Mouse (Mus musculus) C2C12 (cell line): ENCODE measurements around the gene Serp2. TPM values are rescaled to one million over a fixed set of nuclear protein-coding genes. Genes with fewer than 3 reads are reported as not detected.

ENCODE experiments used
- H3K27me3 ChIP-seq: one replicate; pipeline ENCODE4 v1.6.1; 2011; ENCODE audit not compliant: control insufficient read depth, insufficient read depth, insufficient read length
- H3K36me3 ChIP-seq: one replicate; pipeline ENCODE4 v1.6.1; 2011; ENCODE audit not compliant: control insufficient read depth, insufficient read depth
- H3K4me3 ChIP-seq: one replicate; pipeline ENCODE4 v1.5.1; 2011; ENCODE audit warnings: mild to moderate bottlenecking, control low read depth; ENCODE audit not compliant: poor library complexity, insufficient read depth, severe bottlenecking
- H3K79me2 ChIP-seq: one replicate; pipeline ENCODE4 v1.6.1; 2011; ENCODE audit not compliant: control insufficient read depth, insufficient read depth
- H3K79me3 ChIP-seq: one replicate; pipeline ENCODE4 v1.6.1; 2011; ENCODE audit warnings: low read depth, control low read depth
- H3ac ChIP-seq: one replicate; pipeline ENCODE3; 2011; ENCODE audit warnings: low read depth; ENCODE audit not compliant: control insufficient read depth, insufficient read length
- CEBPB ChIP-seq: IDR thresholded peaks from one replicate; pipeline ENCODE4 v1.6.1; 2011; ENCODE audit warnings: low read depth, mild to moderate bottlenecking, control low read depth, moderate library complexity
- CTCF ChIP-seq: IDR thresholded peaks from one replicate; pipeline ENCODE4 v1.5.1; 2011; ENCODE audit not compliant: control insufficient read depth, insufficient read depth, insufficient read length
- FOSL1 ChIP-seq: IDR thresholded peaks from one replicate; pipeline ENCODE4 v1.8.0; 2011; ENCODE audit warnings: mild to moderate bottlenecking, low read length; ENCODE audit not compliant: poor library complexity, insufficient read depth, severe bottlenecking
- MAX ChIP-seq: IDR thresholded peaks from one replicate; pipeline ENCODE4 v1.6.1; 2011; ENCODE audit warnings: mild to moderate bottlenecking, control low read depth
- MYOD1 ChIP-seq: IDR thresholded peaks from one replicate; pipeline ENCODE4 v1.6.1; 2011; ENCODE audit warnings: low read depth; ENCODE audit not compliant: control insufficient read depth, insufficient read length
- MYOG ChIP-seq: IDR thresholded peaks from one replicate; pipeline ENCODE4 v1.6.1; 2011; ENCODE audit not compliant: control insufficient read depth, insufficient read length; ENCODE audit errors: extremely low read depth
- USF1 ChIP-seq: IDR thresholded peaks from one replicate; pipeline ENCODE4 v1.6.1; 2011; ENCODE audit warnings: low read depth, mild to moderate bottlenecking, control low read depth, moderate library complexity
- polyA plus RNA-seq: library from polyadenylated mRNA; unstranded; fragments of >200 nt; fragmentation: generic; extraction: Trizol; gene quantifications from one replicate; pipeline ENCODE4 v1.2.1, GENCODE M21; 2012; ENCODE audit warnings: missing spikeins

Serp2 gene
- polyA plus RNA-seq, 1 experiment = 32.8 TPM

DNA sequence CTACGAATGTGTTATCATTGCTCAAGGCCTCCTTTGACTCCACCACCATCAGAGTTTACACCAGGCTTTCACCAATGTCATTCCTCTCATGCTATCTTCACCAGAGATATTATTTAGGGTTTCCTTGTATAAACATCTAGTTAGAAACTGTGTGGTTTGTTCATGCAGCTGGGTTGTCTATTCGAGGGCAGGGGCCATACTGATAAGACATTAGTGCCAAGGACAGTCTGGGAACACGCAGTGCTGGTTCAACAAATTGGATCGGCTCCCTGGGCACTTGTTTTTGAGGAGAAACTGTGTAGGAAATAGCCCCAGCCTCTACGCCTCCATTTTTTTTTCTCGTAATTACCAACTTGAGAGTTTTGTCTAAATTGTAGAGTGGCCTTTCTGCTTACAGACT, 35.4 kb upstream of the Serp2 start:
- H3ac ChIP-seq = no peak overlapping the region
- H3K36me3 ChIP-seq = no peaks in the 10 kb centered on the region
- TF ChIP-seq CTCF (no peak), FOSL1 (no peak), CEBPB (no peak), MAX (no peak), USF1 (no peak), MYOG (no peak), MYOD1 (no peak)
- H3K4me3 ChIP-seq = no peak overlapping the region
- no peaks in the 10 kb centered on the region for H3K79me3 ChIP-seq
- H3K79me2 ChIP-seq = no peaks in the 10 kb centered on the region
- no peaks in the 10 kb centered on the region for H3K27me3 ChIP-seq

DNA sequence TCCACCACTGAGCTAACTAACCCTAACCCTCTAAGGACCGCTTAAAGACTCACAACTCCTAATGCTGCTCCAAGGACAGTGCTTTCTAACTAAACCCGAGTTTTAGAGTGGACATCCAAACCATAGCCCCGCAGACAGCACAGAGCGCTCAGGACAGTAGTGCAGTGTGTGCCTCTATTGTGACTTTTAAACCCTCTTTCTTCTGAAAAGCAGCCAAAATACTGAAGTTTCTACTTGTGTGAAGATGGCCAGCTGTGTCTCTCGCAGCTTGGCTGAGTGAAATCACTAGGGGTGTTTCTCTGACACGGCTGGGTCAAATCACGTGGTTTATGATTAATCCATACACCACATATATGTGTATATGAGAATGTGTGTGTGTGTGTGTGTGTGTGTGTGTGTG, 33.4 kb upstream of the Serp2 start:
- H3K4me3 ChIP-seq = no peak overlapping the region
- no peaks in the 10 kb centered on the region for H3K36me3 ChIP-seq
- no peaks in the 10 kb centered on the region for H3K79me2 ChIP-seq
- H3K27me3 ChIP-seq = no peaks in the 10 kb centered on the region
- H3K79me3 ChIP-seq = no peaks in the 10 kb centered on the region
- H3ac ChIP-seq = no peak overlapping the region
- no peak for TF ChIP-seq CEBPB
- TF ChIP-seq MAX = no peak
- no peak for TF ChIP-seq CTCF
- TF ChIP-seq USF1 = no peak
- no peak for TF ChIP-seq FOSL1
- TF ChIP-seq MYOG = no peak
- TF ChIP-seq MYOD1 = no peak

DNA sequence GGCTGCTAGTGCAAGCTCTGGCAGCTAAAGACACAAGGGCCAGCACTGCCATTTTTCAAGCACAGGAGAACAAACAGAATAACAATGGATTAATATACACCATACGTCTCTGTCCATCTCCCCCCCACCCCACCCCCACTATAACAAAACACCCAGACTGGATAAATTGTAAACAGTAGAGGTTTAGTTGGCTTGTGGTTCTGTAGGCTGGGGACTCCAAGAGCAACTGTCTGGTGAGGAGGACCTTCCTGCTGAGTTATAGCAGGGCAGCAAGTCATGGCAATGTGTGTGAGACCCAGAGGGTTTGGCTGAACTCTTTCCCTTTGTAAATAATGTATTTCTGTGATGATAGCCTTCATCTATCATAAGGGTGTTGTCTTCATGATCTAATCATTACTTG, 33.0 kb upstream of the Serp2 start:
- H3ac ChIP-seq = no peak overlapping the region
- H3K27me3 ChIP-seq = no peaks in the 10 kb centered on the region
- H3K79me3 ChIP-seq = no peaks in the 10 kb centered on the region
- H3K4me3 ChIP-seq = no peak overlapping the region
- H3K36me3 ChIP-seq = no peaks in the 10 kb centered on the region
- H3K79me2 ChIP-seq = no peaks in the 10 kb centered on the region
- TF ChIP-seq MYOG (no peak), MYOD1 (no peak), MAX (no peak), CEBPB (no peak), FOSL1 (no peak), USF1 (no peak), CTCF (no peak)

DNA sequence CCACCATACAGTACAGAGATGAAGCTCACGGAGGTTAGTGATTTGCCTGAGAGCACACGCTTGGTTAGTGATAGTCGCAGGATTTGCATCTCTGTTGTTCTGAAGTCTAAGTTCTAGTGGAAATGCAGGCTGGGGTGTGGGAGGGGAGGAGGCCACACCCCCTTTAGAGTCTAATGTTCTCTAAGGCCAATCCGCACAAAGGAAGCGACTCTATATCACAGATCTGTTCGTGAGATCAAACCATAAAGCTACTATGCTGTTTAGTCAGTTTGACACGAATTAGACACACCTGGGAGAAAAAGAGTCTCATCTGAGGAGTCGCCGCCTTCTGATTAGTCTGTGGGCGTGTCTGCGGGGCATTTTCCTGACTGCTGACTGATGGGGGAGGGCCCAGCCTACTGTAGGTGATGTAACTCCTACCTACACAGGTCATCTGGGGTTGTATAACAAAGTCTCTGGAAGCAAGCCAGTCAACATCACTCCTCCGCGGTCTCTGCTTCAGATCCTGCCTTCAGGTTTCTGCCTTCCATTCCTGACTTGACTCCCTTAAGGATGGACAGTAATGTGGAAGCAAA, 29.2 kb upstream of the Serp2 start:
- H3K79me2 ChIP-seq = no peaks in the 10 kb centered on the region
- H3ac ChIP-seq = no peak overlapping the region
- no peak for TF ChIP-seq FOSL1
- no peak for TF ChIP-seq CTCF
- TF ChIP-seq MAX = no peak
- no peak for TF ChIP-seq CEBPB
- TF ChIP-seq USF1 = no peak
- TF ChIP-seq MYOG = no peak
- TF ChIP-seq MYOD1 = no peak
- H3K4me3 ChIP-seq = no peak overlapping the region
- H3K79me3 ChIP-seq = no peaks in the 10 kb centered on the region
- H3K27me3 ChIP-seq = no peaks in the 10 kb centered on the region
- H3K36me3 ChIP-seq = no peaks in the 10 kb centered on the region

DNA sequence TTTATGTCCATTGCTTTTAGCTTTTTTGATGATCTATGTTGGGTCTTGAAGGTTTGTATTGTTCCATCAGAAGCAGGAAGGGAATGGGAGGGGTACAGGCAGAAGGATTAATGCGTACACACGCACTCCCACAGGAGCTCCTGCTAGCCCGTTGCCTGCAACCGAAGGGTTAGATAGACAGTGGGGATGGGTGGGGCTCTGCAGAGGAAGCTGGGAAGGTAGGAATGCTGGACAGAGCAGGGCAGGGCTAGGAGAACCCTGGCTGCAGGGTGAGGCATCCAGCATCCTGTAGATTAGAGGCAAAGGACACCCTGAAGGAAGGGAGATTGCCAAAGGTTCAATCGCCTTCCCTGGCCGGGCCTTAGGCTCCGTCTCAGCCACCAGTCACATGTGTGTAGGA, 27.3 kb upstream of the Serp2 start:
- Histone ChIP-seq H3ac (no peak overlapping the region), H3K79me3 (no peaks in the 10 kb centered on the region), H3K4me3 (no peak overlapping the region), H3K79me2 (no peaks in the 10 kb centered on the region), H3K27me3 (no peaks in the 10 kb centered on the region), H3K36me3 (no peaks in the 10 kb centered on the region)
- TF ChIP-seq MAX = no peak
- TF ChIP-seq MYOD1 = no peak
- TF ChIP-seq CTCF = no peak
- no peak for TF ChIP-seq CEBPB
- no peak for TF ChIP-seq MYOG
- no peak for TF ChIP-seq USF1
- no peak for TF ChIP-seq FOSL1

DNA sequence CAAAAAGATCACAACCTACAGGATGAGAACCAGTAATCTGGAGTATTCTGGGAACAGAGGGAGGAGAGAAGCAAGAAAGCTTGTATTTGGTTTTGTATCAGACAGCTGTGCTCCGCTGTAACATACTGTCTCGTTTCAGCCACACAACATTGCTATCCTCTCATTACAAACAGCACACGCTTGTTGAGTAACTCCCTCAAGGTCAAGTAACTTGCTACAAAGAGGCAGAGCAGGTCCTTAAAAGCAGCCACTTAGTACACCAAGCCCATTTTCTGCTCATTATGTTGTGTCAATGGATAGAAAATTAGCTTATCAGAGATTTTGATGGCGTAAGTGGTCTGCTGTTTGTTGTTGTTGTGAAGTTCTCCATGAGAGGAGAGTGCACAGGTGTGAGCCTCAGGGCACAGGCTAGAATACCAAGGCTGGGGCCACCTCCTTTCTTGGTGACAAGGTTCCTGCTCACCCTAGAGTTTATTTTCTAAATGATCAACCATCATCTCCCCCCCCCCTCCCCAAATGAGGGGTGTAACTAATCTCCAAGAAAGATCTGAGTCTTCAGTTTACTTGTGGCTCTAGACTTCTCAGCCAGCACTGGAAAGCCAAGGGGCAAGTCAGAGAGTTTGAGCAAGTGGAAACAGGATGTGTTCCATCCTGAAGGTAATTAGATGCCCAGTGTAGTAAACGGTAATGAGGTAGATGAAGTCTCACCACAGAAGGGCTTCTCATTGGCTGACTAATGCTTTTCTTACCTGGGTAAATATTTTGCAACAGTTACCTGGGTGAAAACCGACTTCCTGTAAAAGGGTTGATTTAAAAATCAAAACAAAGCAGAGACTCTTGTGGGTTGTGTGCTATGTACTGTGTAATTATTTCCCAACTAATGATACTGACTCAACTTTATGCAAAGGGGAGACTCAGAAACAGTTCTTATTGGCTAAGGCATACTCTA, 25.6 kb upstream of the Serp2 start:
- H3ac ChIP-seq = no peak overlapping the region
- no peaks in the 10 kb centered on the region for H3K79me3 ChIP-seq
- TF ChIP-seq FOSL1 (no peak), MAX (no peak), MYOG (no peak), MYOD1 (no peak), CTCF (no peak), USF1 (no peak), CEBPB (no peak)
- H3K36me3 ChIP-seq = no peaks in the 10 kb centered on the region
- H3K79me2 ChIP-seq = no peaks in the 10 kb centered on the region
- H3K4me3 ChIP-seq = no peak overlapping the region
- H3K27me3 ChIP-seq = no peaks in the 10 kb centered on the region
